Mouse (Mus musculus): Measurements from ENCODE around the gene Cactin. TPM values are rescaled to one million over a fixed set of nuclear protein-coding genes. Genes with fewer than 3 reads are reported as not detected.

Gene Cactin
- total and polyA plus RNA-seq, 2 experiments from 2014 or later: 13.7 to 14.3 TPM

- ATAC-seq (ENCODE audit: insufficient read depth, low read depth) (no peak), DNase-seq (ENCODE audit: low spot score) (no peak)
- Histone ChIP-seq H3K4me1 (ENCODE audit: control insufficient read depth, insufficient read depth) (peaks cover 13% of the 10 kb centered on the region), H3K27ac (ENCODE audit: low read depth) (peak overlapping the region; percentile 87), H3K9ac (replicated peaks; ENCODE audit: low read depth, low read length) (peak overlapping the region; percentile 77), H3K9me3 (replicated peaks; ENCODE audit: control insufficient read depth, low read length) (no peaks in the 10 kb centered on the region), H3K36me3 (replicated peaks; ENCODE audit: control insufficient read depth, insufficient read depth, low read length) (peaks cover 24% of the 10 kb centered on the region), H3K4me2 (ENCODE audit: low read depth, low read length) (peak overlapping the region; percentile 94), H3K4me3 (ENCODE audit: low read depth, low read length) (peak overlapping the region; percentile 86), H3K27me3 (ENCODE audit: control insufficient read depth, insufficient read depth, low read length) (no peaks in the 10 kb centered on the region)
- 1% methylated on average over 28 of the region's 29 CpGs for WGBS
- TF ChIP-seq CTCF (IDR thresholded peaks at IDR 0.05; ENCODE audit: low read depth) (no peak), EP300 (IDR thresholded peaks at IDR 0.05; ENCODE audit: low read depth) (no peak)
Observed at GRCm38 (mm10) chr10:81349961-81350350, 29.1 kb downstream of the Cactin start.

DNA sequence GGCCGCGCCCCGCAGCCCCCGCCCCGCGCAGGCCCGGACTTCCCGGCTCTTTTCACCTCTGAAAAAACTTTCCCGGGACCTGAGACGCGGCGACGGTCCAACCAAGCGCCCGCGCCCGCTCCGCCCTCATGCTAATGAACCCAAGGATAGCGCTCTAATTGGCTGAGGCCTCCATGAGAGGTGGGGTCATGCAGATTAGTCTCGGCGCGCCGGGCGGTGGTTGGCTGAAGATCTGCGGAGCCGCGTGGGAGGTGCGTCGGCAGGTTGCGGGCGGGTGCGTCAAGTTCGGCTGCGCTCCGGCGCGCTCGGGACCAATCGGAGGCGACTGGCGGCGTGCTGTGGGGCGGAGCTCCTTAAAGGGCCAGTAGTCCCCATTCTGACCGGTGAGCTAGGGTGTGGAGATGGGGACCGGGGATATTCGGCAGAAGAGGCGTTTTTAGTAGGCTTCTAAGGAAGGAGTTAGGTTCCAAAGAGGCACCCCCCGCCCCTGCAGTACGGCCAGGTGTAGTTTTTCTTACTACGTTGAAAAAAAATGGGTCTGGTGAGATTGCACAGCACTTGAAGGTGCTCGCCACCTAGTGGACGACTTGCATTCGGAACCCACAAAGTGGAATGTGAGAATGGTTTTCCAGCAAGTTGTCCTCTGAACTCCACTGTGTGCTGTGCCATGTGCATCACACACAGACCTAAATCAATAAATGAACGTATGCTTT lies 29.6 kb downstream of the Cactin start, which contains the start of gene Hmg20b:
Hmg20b (minus strand) TSS at position 130 of the 713 bp plus-strand sequence.
- ATAC-seq (ENCODE audit: insufficient read depth, low read depth) (peak; percentile 95), DNase-seq (ENCODE audit: low spot score) (peak; percentile 98)
- peak within 1 kb of the TSS; percentile 94 for H3K4me2 ChIP-seq (ENCODE audit: low read depth, low read length)
- H3K27ac ChIP-seq (ENCODE audit: low read depth): peak within 1 kb of the TSS; percentile 87
- TF ChIP-seq EP300 (IDR thresholded peaks at IDR 0.05; ENCODE audit: low read depth) (no peak), CTCF (IDR thresholded peaks at IDR 0.05; ENCODE audit: low read depth) (peak; percentile 77)
- H3K9me3 ChIP-seq (replicated peaks; ENCODE audit: control insufficient read depth, low read length): no peaks in the 10 kb centered on the region
- peaks cover 13% of the 10 kb centered on the region for H3K4me1 ChIP-seq (ENCODE audit: control insufficient read depth, insufficient read depth)
- peaks cover 24% of the 10 kb centered on the region for H3K36me3 ChIP-seq (replicated peaks; ENCODE audit: control insufficient read depth, insufficient read depth, low read length)
- peak within 1 kb of the TSS; percentile 86 for H3K4me3 ChIP-seq (ENCODE audit: low read depth, low read length)
- no peaks in the 10 kb centered on the region for H3K27me3 ChIP-seq (ENCODE audit: control insufficient read depth, insufficient read depth, low read length)
- WGBS: under 1% methylated on average over 54 of the region's 54 CpGs
- H3K9ac ChIP-seq (replicated peaks; ENCODE audit: low read depth, low read length): peak within 1 kb of the TSS; percentile 77

DNA sequence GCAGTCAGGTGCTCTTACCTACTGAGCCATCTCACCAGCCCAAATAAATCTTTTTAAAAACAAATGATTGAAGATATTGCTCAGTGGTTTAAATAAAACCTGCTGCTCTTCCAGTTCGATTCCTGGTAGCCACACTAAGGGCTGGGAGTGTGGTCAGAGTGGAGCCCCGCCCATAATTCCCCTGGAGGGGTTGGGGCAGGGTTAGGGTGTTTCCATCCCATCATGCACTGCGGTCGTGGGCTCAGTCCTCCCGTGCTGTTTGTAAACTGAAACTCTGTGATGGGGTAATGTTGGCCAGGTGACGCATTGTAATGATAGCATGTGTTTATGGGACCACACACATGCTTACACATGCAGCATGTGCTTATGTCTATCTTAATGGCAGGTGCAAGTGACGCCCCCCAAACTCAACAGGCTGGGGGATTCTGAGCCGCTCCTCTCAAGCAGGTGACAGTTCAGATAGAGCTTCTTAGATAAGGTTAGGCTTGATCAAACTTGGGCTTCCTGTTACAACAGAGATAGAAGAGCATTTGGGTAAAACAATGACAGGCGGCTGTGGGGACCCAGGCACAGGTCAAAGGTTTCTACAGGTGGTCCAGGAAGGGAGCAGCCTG lies 30.9 kb downstream of the Cactin start:
- no peak overlapping the region for H3K4me2 ChIP-seq (ENCODE audit: low read depth, low read length)
- H3K36me3 ChIP-seq (replicated peaks; ENCODE audit: control insufficient read depth, insufficient read depth, low read length): peaks cover 15% of the 10 kb centered on the region
- ATAC-seq (ENCODE audit: insufficient read depth, low read depth): no peak
- H3K9ac ChIP-seq (replicated peaks; ENCODE audit: low read depth, low read length): no peak overlapping the region
- no peaks in the 10 kb centered on the region for H3K27me3 ChIP-seq (ENCODE audit: control insufficient read depth, insufficient read depth, low read length)
- TF ChIP-seq EP300 (IDR thresholded peaks at IDR 0.05; ENCODE audit: low read depth) (no peak), CTCF (IDR thresholded peaks at IDR 0.05; ENCODE audit: low read depth) (no peak)
- H3K4me1 ChIP-seq (ENCODE audit: control insufficient read depth, insufficient read depth): peaks cover 12% of the 10 kb centered on the region
- no peaks in the 10 kb centered on the region for H3K9me3 ChIP-seq (replicated peaks; ENCODE audit: control insufficient read depth, low read length)
- H3K27ac ChIP-seq (ENCODE audit: low read depth): no peak overlapping the region; the same call in 1 of the 2 replicates
- no peak overlapping the region for H3K4me3 ChIP-seq (ENCODE audit: low read depth, low read length)
- no peak for DNase-seq (ENCODE audit: low spot score)
- WGBS: 17% methylated on average over 9 of the region's 9 CpGs

GRCm38 (mm10) chr10:81354738-81355477 lies 34.0 kb downstream of the Cactin start:
- ATAC-seq (ENCODE audit: insufficient read depth, low read depth): no peak
- Histone ChIP-seq H3K27me3 (ENCODE audit: control insufficient read depth, insufficient read depth, low read length) (no peaks in the 10 kb centered on the region), H3K4me1 (ENCODE audit: control insufficient read depth, insufficient read depth) (peaks cover 14% of the 10 kb centered on the region), H3K9me3 (replicated peaks; ENCODE audit: control insufficient read depth, low read length) (no peaks in the 10 kb centered on the region), H3K27ac (ENCODE audit: low read depth) (no peak overlapping the region), H3K9ac (replicated peaks; ENCODE audit: low read depth, low read length) (no peak overlapping the region), H3K36me3 (replicated peaks; ENCODE audit: control insufficient read depth, insufficient read depth, low read length) (no peaks in the 10 kb centered on the region), H3K4me2 (ENCODE audit: low read depth, low read length) (no peak overlapping the region), H3K4me3 (ENCODE audit: low read depth, low read length) (no peak overlapping the region)
- TF ChIP-seq CTCF (IDR thresholded peaks at IDR 0.05; ENCODE audit: low read depth) (no peak), EP300 (IDR thresholded peaks at IDR 0.05; ENCODE audit: low read depth) (no peak)
- WGBS: 70% methylated on average over 9 of the region's 9 CpGs
- no peak for DNase-seq (ENCODE audit: low spot score)

GRCm38 (mm10) chr10:81355533-81355932 lies 34.6 kb downstream of the Cactin start:
- H3K4me3 ChIP-seq (ENCODE audit: low read depth, low read length): no peak overlapping the region
- H3K4me1 ChIP-seq (ENCODE audit: control insufficient read depth, insufficient read depth): peaks cover 14% of the 10 kb centered on the region
- TF ChIP-seq EP300 (IDR thresholded peaks at IDR 0.05; ENCODE audit: low read depth) (no peak), CTCF (IDR thresholded peaks at IDR 0.05; ENCODE audit: low read depth) (no peak)
- 77% methylated on average over 4 of the region's 4 CpGs for WGBS
- ATAC-seq (ENCODE audit: insufficient read depth, low read depth) (no peak), DNase-seq (ENCODE audit: low spot score) (no peak)
- H3K9ac ChIP-seq (replicated peaks; ENCODE audit: low read depth, low read length): no peak overlapping the region
- no peak overlapping the region for H3K4me2 ChIP-seq (ENCODE audit: low read depth, low read length)
- no peaks in the 10 kb centered on the region for H3K27me3 ChIP-seq (ENCODE audit: control insufficient read depth, insufficient read depth, low read length)
- no peaks in the 10 kb centered on the region for H3K36me3 ChIP-seq (replicated peaks; ENCODE audit: control insufficient read depth, insufficient read depth, low read length)
- no peak overlapping the region for H3K27ac ChIP-seq (ENCODE audit: low read depth)
- H3K9me3 ChIP-seq (replicated peaks; ENCODE audit: control insufficient read depth, low read length): no peaks in the 10 kb centered on the region

Data from heart, postnatal 0 days (tissue).